Mouse (Mus musculus): ENCODE data around the gene Lrba. TPM values are rescaled to one million over a fixed set of nuclear protein-coding genes. Genes with fewer than 3 reads are reported as not detected.

The Lrba gene
- total and polyA plus RNA-seq, 2 experiments from 2014 or later = 1.6 to 18.5 TPM

- 80% methylated on average over 6 of the region's 6 CpGs for WGBS
- ATAC-seq = no peak
These were observed 529.7 kb downstream of the Lrba start for GRCm38 (mm10) chr3:86754178-86754577.

GRCm38 (mm10) chr3:86754595-86755557, 530.4 kb downstream of the Lrba start:
- no peak for TF ChIP-seq CTCF (IDR thresholded peaks at IDR 0.05; ENCODE audit: low read depth)
- no peak overlapping the region for H3K4me3 ChIP-seq (ENCODE audit: low read depth, low read length)
- DNase-seq (no peak), ATAC-seq (no peak)
- H3K4me1 ChIP-seq (ENCODE audit: insufficient read depth) = no peaks in the 10 kb centered on the region
- no peaks in the 10 kb centered on the region for H3K27me3 ChIP-seq (ENCODE audit: insufficient read depth, low read length)
- no peaks in the 10 kb centered on the region for H3K9me3 ChIP-seq (ENCODE audit: low read length)
- H3K36me3 ChIP-seq (ENCODE audit: insufficient read depth) = no peaks in the 10 kb centered on the region
- no peak overlapping the region for H3K4me2 ChIP-seq (ENCODE audit: low read depth)
- 72% methylated on average over 14 of the region's 14 CpGs for WGBS
- no peak overlapping the region for H3K27ac ChIP-seq (ENCODE audit: low read depth, low read length)
- H3K9ac ChIP-seq = no peak overlapping the region

More at GRCm38 (mm10) chr3:86754178-86754577, 529.7 kb downstream of the Lrba start:
- Histone ChIP-seq H3K27me3 (ENCODE audit: insufficient read depth, low read length) (no peaks in the 10 kb centered on the region), H3K4me3 (ENCODE audit: low read depth, low read length) (no peak overlapping the region), H3K36me3 (ENCODE audit: insufficient read depth) (no peaks in the 10 kb centered on the region), H3K27ac (ENCODE audit: low read depth, low read length) (no peak overlapping the region), H3K9ac (no peak overlapping the region), H3K4me2 (ENCODE audit: low read depth) (no peak overlapping the region), H3K9me3 (ENCODE audit: low read length) (no peaks in the 10 kb centered on the region), H3K4me1 (ENCODE audit: insufficient read depth) (no peaks in the 10 kb centered on the region)
- TF ChIP-seq CTCF (IDR thresholded peaks at IDR 0.05; ENCODE audit: low read depth) = no peak
- no peak for DNase-seq

GRCm38 (mm10) chr3:86756548-86756947, 532.1 kb downstream of the Lrba start:
- H3K4me1 ChIP-seq (ENCODE audit: insufficient read depth) = no peaks in the 10 kb centered on the region
- TF ChIP-seq CTCF (IDR thresholded peaks at IDR 0.05; ENCODE audit: low read depth) = no peak
- H3K9me3 ChIP-seq (ENCODE audit: low read length) = no peaks in the 10 kb centered on the region
- H3K4me2 ChIP-seq (ENCODE audit: low read depth) = no peak overlapping the region
- H3K9ac ChIP-seq = no peak overlapping the region
- DNase-seq (no peak), ATAC-seq (no peak)
- no peak overlapping the region for H3K4me3 ChIP-seq (ENCODE audit: low read depth, low read length)
- H3K36me3 ChIP-seq (ENCODE audit: insufficient read depth) = no peaks in the 10 kb centered on the region
- no peaks in the 10 kb centered on the region for H3K27me3 ChIP-seq (ENCODE audit: insufficient read depth, low read length)
- no peak overlapping the region for H3K27ac ChIP-seq (ENCODE audit: low read depth, low read length)
- WGBS = 84% methylated on average over 1 of the region's 1 CpGs

GRCm38 (mm10) chr3:86758727-86759126, 534.2 kb downstream of the Lrba start:
- Histone ChIP-seq H3K9ac (no peak overlapping the region), H3K27ac (ENCODE audit: low read depth, low read length) (no peak overlapping the region)

GRCm38 (mm10) chr3:86759383-86759782, 534.9 kb downstream of the Lrba start:
- no peak overlapping the region for H3K4me2 ChIP-seq (ENCODE audit: low read depth)
- ATAC-seq (no peak), DNase-seq (no peak)
- no peak overlapping the region for H3K4me3 ChIP-seq (ENCODE audit: low read depth, low read length)
- no peaks in the 10 kb centered on the region for H3K27me3 ChIP-seq (ENCODE audit: insufficient read depth, low read length)
- no peaks in the 10 kb centered on the region for H3K4me1 ChIP-seq (ENCODE audit: insufficient read depth)
- no peak for TF ChIP-seq CTCF (IDR thresholded peaks at IDR 0.05; ENCODE audit: low read depth)
- 84% methylated on average over 1 of the region's 1 CpGs for WGBS
- H3K9me3 ChIP-seq (ENCODE audit: low read length) = no peaks in the 10 kb centered on the region
- no peak overlapping the region for H3K9ac ChIP-seq
- no peaks in the 10 kb centered on the region for H3K36me3 ChIP-seq (ENCODE audit: insufficient read depth)
- H3K27ac ChIP-seq (ENCODE audit: low read depth, low read length) = no peak overlapping the region

More at GRCm38 (mm10) chr3:86758727-86759126, 534.2 kb downstream of the Lrba start:
- H3K4me1 ChIP-seq (ENCODE audit: insufficient read depth) = no peaks in the 10 kb centered on the region
- no peaks in the 10 kb centered on the region for H3K9me3 ChIP-seq (ENCODE audit: low read length)
- no peak overlapping the region for H3K4me3 ChIP-seq (ENCODE audit: low read depth, low read length)
- DNase-seq = no peak
- TF ChIP-seq CTCF (IDR thresholded peaks at IDR 0.05; ENCODE audit: low read depth) = no peak
- no peaks in the 10 kb centered on the region for H3K27me3 ChIP-seq (ENCODE audit: insufficient read depth, low read length)
- no peak overlapping the region for H3K4me2 ChIP-seq (ENCODE audit: low read depth)
- H3K36me3 ChIP-seq (ENCODE audit: insufficient read depth) = no peaks in the 10 kb centered on the region
- 84% methylated on average over 6 of the region's 6 CpGs for whole genome bisulfite sequencing
- no peak for ATAC-seq

- no peak for TF ChIP-seq CTCF (IDR thresholded peaks at IDR 0.05; ENCODE audit: low read depth)
- Histone ChIP-seq H3K4me1 (ENCODE audit: insufficient read depth) (no peaks in the 10 kb centered on the region), H3K4me3 (ENCODE audit: low read depth, low read length) (no peak overlapping the region), H3K4me2 (ENCODE audit: low read depth) (no peak overlapping the region), H3K9me3 (ENCODE audit: low read length) (no peaks in the 10 kb centered on the region), H3K27me3 (ENCODE audit: insufficient read depth, low read length) (no peaks in the 10 kb centered on the region), H3K27ac (ENCODE audit: low read depth, low read length) (no peak overlapping the region), H3K9ac (no peak overlapping the region), H3K36me3 (ENCODE audit: insufficient read depth) (no peaks in the 10 kb centered on the region)
- no peak for DNase-seq
- WGBS = 71% methylated on average over 8 of the region's 8 CpGs
- ATAC-seq = no peak
These were observed 535.4 kb downstream of the Lrba start for GRCm38 (mm10) chr3:86759834-86760233.

GRCm38 (mm10) chr3:86760474-86760873, 536.0 kb downstream of the Lrba start:
- ATAC-seq (no peak), DNase-seq (no peak)
- H3K36me3 ChIP-seq (ENCODE audit: insufficient read depth) = no peaks in the 10 kb centered on the region
- H3K9me3 ChIP-seq (ENCODE audit: low read length) = no peaks in the 10 kb centered on the region
- H3K4me3 ChIP-seq (ENCODE audit: low read depth, low read length) = no peak overlapping the region
- TF ChIP-seq CTCF (IDR thresholded peaks at IDR 0.05; ENCODE audit: low read depth) = no peak
- no peak overlapping the region for H3K27ac ChIP-seq (ENCODE audit: low read depth, low read length)
- H3K9ac ChIP-seq = no peak overlapping the region
- no peaks in the 10 kb centered on the region for H3K4me1 ChIP-seq (ENCODE audit: insufficient read depth)
- 79% methylated on average over 7 of the region's 7 CpGs for WGBS
- H3K4me2 ChIP-seq (ENCODE audit: low read depth) = no peak overlapping the region
- no peaks in the 10 kb centered on the region for H3K27me3 ChIP-seq (ENCODE audit: insufficient read depth, low read length)

Data from forebrain, postnatal 0 days (tissue).